Comparison of ENCODE assay signal across 8 mouse cellular contexts in the genomic region with DNA sequence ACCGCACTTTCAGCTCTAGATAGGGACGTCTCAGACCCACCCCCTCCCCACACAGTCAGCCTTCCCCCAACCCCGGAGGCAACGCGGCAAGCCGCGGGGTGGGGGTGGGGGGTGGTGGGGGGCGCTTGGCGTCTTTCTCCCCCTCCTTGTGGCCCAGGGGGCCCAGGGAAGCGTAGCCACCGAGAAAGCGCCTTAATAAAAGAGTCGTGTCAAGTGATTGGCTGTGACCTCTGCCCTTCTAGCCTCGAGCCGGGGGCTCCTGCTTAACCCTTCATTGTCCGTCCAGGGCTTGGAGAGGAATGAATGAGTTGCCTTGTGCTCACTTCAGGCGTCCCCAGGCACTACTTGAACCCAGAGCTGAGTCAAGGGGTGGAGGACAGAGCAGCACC. TPM values are rescaled to one million over a fixed set of nuclear protein-coding genes. Genes with fewer than 3 reads are reported as not detected.
DNase-seq lines count a peak whose midpoint lies in the region; ATAC-seq and TF ChIP-seq lines count a peak whose summit lies in the region.
"Had no signal": no experiment of that assay in that cellular context is flagged by ENCODE, and none has a peak within 500 bp of the region (broad histone marks: within the 10 kb centered on the region; RNA-seq: fewer than 3 reads in every experiment).

No protein-coding gene starts in this region.

- DNase-seq in lung, postnatal 0 days (ENCODE audit: low spot score) = no peak
- DNase-seq in lung, adult 18-20 months = no peak
- DNase-seq in forebrain, postnatal 0 days = no peak
- DNase-seq in liver, postnatal 0 days = no peak
- no peak for DNase-seq in adrenal gland, postnatal 10 days
- no peak for DNase-seq in urinary bladder, adult 18-20 months (ENCODE audit: low spot score in 2 of 2)
- DNase-seq in left cerebral cortex, adult 9 months (ENCODE audit: low spot score in 2 of 2) = no peak
- DNase-seq: heart, adult 18-20 months had no signal

- ATAC-seq in lung, postnatal 0 days = no peak
- no peak for ATAC-seq in forebrain, postnatal 0 days
- ATAC-seq in liver, postnatal 0 days = no peak

- no peak overlapping the region for H3K27ac ChIP-seq in lung, postnatal 0 days (ENCODE audit: low read length)
- H3K27ac ChIP-seq in forebrain, postnatal 0 days (ENCODE audit: low read depth, low read length) = no peak overlapping the region
- H3K27ac ChIP-seq in liver, postnatal 0 days (ENCODE audit: low read depth) = no peak overlapping the region

- no peak overlapping the region for H3K9ac ChIP-seq in lung, postnatal 0 days (replicated peaks; ENCODE audit: low read depth)
- peak overlapping the region; percentile 28; the same call in 1 of the 2 replicates for H3K9ac ChIP-seq in forebrain, postnatal 0 days
- H3K9ac ChIP-seq in liver, postnatal 0 days (replicated peaks) = no peak overlapping the region; the same call in 1 of the 2 replicates

- H3K27me3 ChIP-seq in lung, postnatal 0 days (replicated peaks; ENCODE audit: insufficient read depth, low read length) = peaks cover 14% of the 10 kb centered on the region; the same call in 1 of the 2 replicates
- peaks cover 10% of the 10 kb centered on the region; the same call in 1 of the 2 replicates for H3K27me3 ChIP-seq in forebrain, postnatal 0 days (ENCODE audit: insufficient read depth, low read length)
- H3K27me3 ChIP-seq in liver, postnatal 0 days (ENCODE audit: insufficient read depth, low read length) = peaks cover 67% of the 10 kb centered on the region

- H3K9me3 ChIP-seq in lung, postnatal 0 days (ENCODE audit: low read length) = no peaks in the 10 kb centered on the region
- H3K9me3 ChIP-seq in forebrain, postnatal 0 days (ENCODE audit: low read length) = no peaks in the 10 kb centered on the region
- no peaks in the 10 kb centered on the region for H3K9me3 ChIP-seq in liver, postnatal 0 days (ENCODE audit: low read length)

- H3K4me3 ChIP-seq in lung, postnatal 0 days (ENCODE audit: low read depth, low read length) = 0 out of 2 replicates have a peak overlapping the region, but pooled peaks have one; percentile 5
- H3K4me3 ChIP-seq in forebrain, postnatal 0 days (ENCODE audit: low read depth, low read length) = peak overlapping the region; percentile 33
- H3K4me3 ChIP-seq in liver, postnatal 0 days (ENCODE audit: low read depth, low read length) = peak overlapping the region; percentile 5; the same call in 1 of the 2 replicates

- WGBS in lung, postnatal 0 days = under 1% methylated on average over 13 of the region's 17 CpGs
- under 1% methylated on average over 16 of the region's 17 CpGs for WGBS in forebrain, postnatal 0 days
- WGBS in liver, postnatal 0 days (ENCODE audit: insufficient replicate concordance) = 3% methylated on average over 17 of the region's 17 CpGs

- H3K4me2 ChIP-seq in lung, postnatal 0 days (replicated peaks; ENCODE audit: low read depth, low read length) = peak overlapping the region; percentile 44
- peak overlapping the region; percentile 58 for H3K4me2 ChIP-seq in forebrain, postnatal 0 days (ENCODE audit: low read depth)
- peak overlapping the region; percentile 26; the same call in 1 of the 2 replicates for H3K4me2 ChIP-seq in liver, postnatal 0 days (ENCODE audit: low read depth, low read length)

- no peaks in the 10 kb centered on the region for H3K36me3 ChIP-seq in lung, postnatal 0 days (ENCODE audit: insufficient read depth, low read length)
- H3K36me3 ChIP-seq in forebrain, postnatal 0 days (ENCODE audit: insufficient read depth) = no peaks in the 10 kb centered on the region
- H3K36me3 ChIP-seq in liver, postnatal 0 days (replicated peaks; ENCODE audit: insufficient read depth, low read length) = no peaks in the 10 kb centered on the region

- TF ChIP-seq CTCF in lung, postnatal 0 days (IDR thresholded peaks at IDR 0.05) = no peak
- no peak for TF ChIP-seq CTCF in forebrain, postnatal 0 days (IDR thresholded peaks at IDR 0.05; ENCODE audit: low read depth)
- no peak for TF ChIP-seq CTCF in liver, postnatal 0 days (IDR thresholded peaks at IDR 0.05; ENCODE audit: low read depth)

- no peak for TF ChIP-seq EP300 in lung, postnatal 0 days (IDR thresholded peaks at IDR 0.05)
- no peak for TF ChIP-seq EP300 in liver, postnatal 0 days (IDR thresholded peaks at IDR 0.05; ENCODE audit: low read depth)

- H3K4me1 ChIP-seq in lung, postnatal 0 days (ENCODE audit: insufficient read depth, low read depth, low read length) = peaks cover 18% of the 10 kb centered on the region
- peaks cover 4% of the 10 kb centered on the region; the same call in 1 of the 2 replicates for H3K4me1 ChIP-seq in forebrain, postnatal 0 days (ENCODE audit: insufficient read depth)
- peaks cover 11% of the 10 kb centered on the region for H3K4me1 ChIP-seq in liver, postnatal 0 days (ENCODE audit: insufficient read depth)

RNA-seq across cellular contexts. Expression of a gene that starts 0.7 kb away (rescaled TPM):
- 0.21 and 0.38 TPM in 2 replicates for polyA plus RNA-seq in lung, postnatal 0 days (2015; fragmentation: Nextera tagmentation; extraction: Ambion mirVana)
- total RNA-seq in forebrain, postnatal 0 days (2014; rRNA removed) = 16.8 and 17.4 TPM in 2 replicates
- 24.7 and 28.1 TPM in 2 replicates for polyA plus RNA-seq in forebrain, postnatal 0 days (2015; fragmentation: Nextera tagmentation; extraction: Ambion mirVana)
- not detected in 2 replicates for polyA plus RNA-seq in liver, postnatal 0 days (2015; fragmentation: Nextera tagmentation; extraction: Ambion mirVana)
- under 1 TPM; 0.48 to 0.76 TPM for total RNA-seq in adrenal gland, postnatal 10 days (2021)
- total RNA-seq: heart, adult 18-20 months had no signal

RNA-seq across cellular contexts. Expression of a gene that starts 17.3 kb away (rescaled TPM):
- polyA plus RNA-seq in lung, postnatal 0 days (2015; fragmentation: Nextera tagmentation; extraction: Ambion mirVana) = 10.8 and 11.2 TPM in 2 replicates
- total RNA-seq in forebrain, postnatal 0 days (2014; rRNA removed) = 19.3 and 31.8 TPM in 2 replicates
- polyA plus RNA-seq in forebrain, postnatal 0 days (2015; fragmentation: Nextera tagmentation; extraction: Ambion mirVana) = 10.9 and 15.6 TPM in 2 replicates
- polyA plus RNA-seq in liver, postnatal 0 days (2015; fragmentation: Nextera tagmentation; extraction: Ambion mirVana) = 4.3 TPM in 2 replicates
- 10 to 100 TPM; 12.4 to 16.3 TPM for total RNA-seq in adrenal gland, postnatal 10 days (2021)

RNA-seq across cellular contexts. Expression of a gene that starts 17.7 kb away (rescaled TPM):
- polyA plus RNA-seq in lung, postnatal 0 days (2015; fragmentation: Nextera tagmentation; extraction: Ambion mirVana) = 22.5 and 24.9 TPM in 2 replicates
- 29.1 and 31.9 TPM in 2 replicates for total RNA-seq in forebrain, postnatal 0 days (2014; rRNA removed)
- polyA plus RNA-seq in forebrain, postnatal 0 days (2015; fragmentation: Nextera tagmentation; extraction: Ambion mirVana) = 16.1 and 19.3 TPM in 2 replicates
- 12.3 and 13.2 TPM in 2 replicates for polyA plus RNA-seq in liver, postnatal 0 days (2015; fragmentation: Nextera tagmentation; extraction: Ambion mirVana)
- 10 to 100 TPM; 22.9 to 24.3 TPM for total RNA-seq in adrenal gland, postnatal 10 days (2021)

RNA-seq across cellular contexts. Expression of a gene that starts 23.1 kb away (rescaled TPM):
- polyA plus RNA-seq in lung, postnatal 0 days (2015; fragmentation: Nextera tagmentation; extraction: Ambion mirVana) = 22.2 and 30.7 TPM in 2 replicates
- total RNA-seq in forebrain, postnatal 0 days (2014; rRNA removed) = 32.4 and 39.2 TPM in 2 replicates
- polyA plus RNA-seq in forebrain, postnatal 0 days (2015; fragmentation: Nextera tagmentation; extraction: Ambion mirVana) = 14.5 and 17.9 TPM in 2 replicates
- 0.83 and 0.95 TPM in 2 replicates for polyA plus RNA-seq in liver, postnatal 0 days (2015; fragmentation: Nextera tagmentation; extraction: Ambion mirVana)
- 10 to 100 TPM; 17.7 to 23.3 TPM for total RNA-seq in adrenal gland, postnatal 10 days (2021)

RNA-seq across cellular contexts. Expression of a gene that starts 28.5 kb away (rescaled TPM):
- polyA plus RNA-seq in lung, postnatal 0 days (2015; fragmentation: Nextera tagmentation; extraction: Ambion mirVana) = 61.6 and 66.6 TPM in 2 replicates
- 47.0 and 68.4 TPM in 2 replicates for total RNA-seq in forebrain, postnatal 0 days (2014; rRNA removed)
- polyA plus RNA-seq in forebrain, postnatal 0 days (2015; fragmentation: Nextera tagmentation; extraction: Ambion mirVana) = 43.4 and 45.7 TPM in 2 replicates
- polyA plus RNA-seq in liver, postnatal 0 days (2015; fragmentation: Nextera tagmentation; extraction: Ambion mirVana) = 50.3 and 54.1 TPM in 2 replicates
- 100 to 1,000 TPM; 104 to 123 TPM for total RNA-seq in adrenal gland, postnatal 10 days (2021)

Comparison
In these comparisons a context has a peak if more than half of its experiments do, and no peak if none do; other contexts are left out.
1. RNA of a gene that starts 0.7 kb away (polyA plus RNA-seq): 24.7 to 28.1 TPM in forebrain, postnatal 0 days; 0.21 to 0.38 TPM in lung, postnatal 0 days and not detected in liver, postnatal 0 days; every median in the first group is over 10 times any median in the second.
2. Peak in every context shown above with its lines, with median percentiles within 50 percentile points of each other: H3K4me2 ChIP-seq and H3K4me3 ChIP-seq.